Mouse (Mus musculus) myocyte (in vitro differentiated cells): ENCODE measurements around the gene Csn1s1. TPM values are rescaled to one million over a fixed set of nuclear protein-coding genes. Genes with fewer than 3 reads are reported as not detected.

Experiments used
- H3K27me3 ChIP-seq: one replicate; pipeline ENCODE4 v1.6.1; 2011; ENCODE audit not compliant: control insufficient read depth, insufficient read depth, insufficient read length
- H3K36me3 ChIP-seq: one replicate; pipeline ENCODE4 v1.6.1; 2011; ENCODE audit not compliant: control insufficient read depth, insufficient read depth
- H3K4me2 ChIP-seq: one replicate; pipeline ENCODE4 v1.6.1; 2011; ENCODE audit warnings: low read depth, control low read depth
- H3K4me3 ChIP-seq: one replicate; pipeline ENCODE4 v1.5.1; 2011; ENCODE audit warnings: mild to moderate bottlenecking, control low read depth, moderate library complexity
- H3K79me2 ChIP-seq: one replicate; pipeline ENCODE4 v1.6.1; 2011; ENCODE audit not compliant: control insufficient read depth, insufficient read depth
- H3ac ChIP-seq: one replicate; pipeline ENCODE4 v1.6.1; 2011; ENCODE audit not compliant: control insufficient read depth, insufficient read length
- CEBPB ChIP-seq: IDR thresholded peaks from 2 replicates; pipeline ENCODE4 v1.6.1; 2011; ENCODE audit warnings: mild to moderate bottlenecking, moderate library complexity; ENCODE audit not compliant: poor library complexity, insufficient read depth, severe bottlenecking
- E2F4 ChIP-seq: IDR thresholded peaks from one replicate; pipeline ENCODE4 v1.6.1; 2011; ENCODE audit warnings: mild to moderate bottlenecking, control low read depth, moderate library complexity; ENCODE audit not compliant: insufficient read depth
- MAX ChIP-seq: IDR thresholded peaks from one replicate; pipeline ENCODE4 v1.6.1; 2011; ENCODE audit warnings: low read depth, mild to moderate bottlenecking, control low read depth
- MYOD1 ChIP-seq, 3 experiments: IDR thresholded peaks; one replicate each; pipeline ENCODE4 v1.6.1; 2011; ENCODE audit warnings: control low read depth in 2 of 3, low read depth in 2 of 3, mild to moderate bottlenecking in 2 of 3, moderate library complexity in 1 of 3; ENCODE audit not compliant: insufficient read length in 2 of 3, control insufficient read depth in 1 of 3
- MYOG ChIP-seq, 3 experiments: IDR thresholded peaks; one replicate each; pipeline ENCODE4 v1.6.1; 2011; ENCODE audit warnings: control low read depth in 2 of 3, low read depth in 2 of 3, mild to moderate bottlenecking in 2 of 3; ENCODE audit not compliant: insufficient read length in 2 of 3, control insufficient read depth in 1 of 3, insufficient read depth in 1 of 3
- POLR2A ChIP-seq: IDR thresholded peaks from one replicate; pipeline ENCODE4 v1.6.1; 2011; ENCODE audit warnings: low read depth, mild to moderate bottlenecking, control low read depth, moderate library complexity; ENCODE audit not compliant: insufficient read length
- POLR2AphosphoS2 ChIP-seq: IDR thresholded peaks from one replicate; pipeline ENCODE4 v1.6.1; 2011; ENCODE audit warnings: low read depth, control low read depth; ENCODE audit not compliant: insufficient read length
- REST ChIP-seq: IDR thresholded peaks from one replicate; pipeline ENCODE4 v1.6.1; 2011; ENCODE audit warnings: mild to moderate bottlenecking, control low read depth, moderate library complexity; ENCODE audit not compliant: insufficient read depth, insufficient read length
- SRF ChIP-seq: IDR thresholded peaks from one replicate; pipeline ENCODE4 v1.6.1; 2011; ENCODE audit warnings: low read depth; ENCODE audit not compliant: control insufficient read depth, insufficient read length
- TCF12 ChIP-seq: IDR thresholded peaks from one replicate; pipeline ENCODE4 v1.6.1; 2011; ENCODE audit warnings: mild to moderate bottlenecking, control low read depth; ENCODE audit not compliant: poor library complexity, insufficient read depth, severe bottlenecking
- TCF3 ChIP-seq: IDR thresholded peaks from one replicate; pipeline ENCODE4 v1.6.1; 2011; ENCODE audit warnings: low read depth, control low read depth; ENCODE audit not compliant: insufficient read length
- USF1 ChIP-seq: IDR thresholded peaks from one replicate; pipeline ENCODE4 v1.6.1; 2011; ENCODE audit warnings: low read depth, mild to moderate bottlenecking, control low read depth, moderate library complexity
- polyA plus RNA-seq: library from polyadenylated mRNA; unstranded; fragments of >200 nt; fragmentation: generic; extraction: Trizol; gene quantifications from one replicate; pipeline ENCODE4 v1.2.1, GENCODE M21; 2012; ENCODE audit warnings: missing spikeins

The Csn1s1 gene
- polyA plus RNA-seq, result not detected

- no peak for TF ChIP-seq POLR2AphosphoS2
- TF ChIP-seq POLR2A, result no peak
- TF ChIP-seq USF1, result no peak
- TF ChIP-seq CEBPB, result no peak
- no peak for TF ChIP-seq REST
- TF ChIP-seq MAX, result no peak
- H3K4me2 ChIP-seq, result no peak within 1 kb of the TSS
- no peaks in the 10 kb centered on the region for H3K79me2 ChIP-seq
- no peaks in the 10 kb centered on the region for H3K27me3 ChIP-seq
- H3K4me3 ChIP-seq, result no peak within 1 kb of the TSS
- H3ac ChIP-seq, result no peak within 1 kb of the TSS
- no peaks in the 10 kb centered on the region for H3K36me3 ChIP-seq
These were observed at the start of gene Csn1s1 for GRCm38 (mm10) chr5:87665908-87666307. Csn1s1 (plus strand) TSS chr5:87666208.

GRCm38 (mm10) chr5:87622681-87623080 is 43.3 kb upstream of the Csn1s1 start:
- no peak overlapping the region for H3K4me3 ChIP-seq
- TF ChIP-seq CEBPB (peak; percentile 12; the same call in 1 of the 2 replicates), MYOD1 (IDR thresholded peaks at IDR 0.05; ENCODE audit: control insufficient read depth in 1 of 3, insufficient read length in 2 of 3, low read depth in 2 of 3) (no peak)
- no peak overlapping the region for H3K4me2 ChIP-seq
- no peaks in the 10 kb centered on the region for H3K36me3 ChIP-seq
- H3K27me3 ChIP-seq, result no peaks in the 10 kb centered on the region
- no peak overlapping the region for H3ac ChIP-seq
- H3K79me2 ChIP-seq, result no peaks in the 10 kb centered on the region

DNA sequence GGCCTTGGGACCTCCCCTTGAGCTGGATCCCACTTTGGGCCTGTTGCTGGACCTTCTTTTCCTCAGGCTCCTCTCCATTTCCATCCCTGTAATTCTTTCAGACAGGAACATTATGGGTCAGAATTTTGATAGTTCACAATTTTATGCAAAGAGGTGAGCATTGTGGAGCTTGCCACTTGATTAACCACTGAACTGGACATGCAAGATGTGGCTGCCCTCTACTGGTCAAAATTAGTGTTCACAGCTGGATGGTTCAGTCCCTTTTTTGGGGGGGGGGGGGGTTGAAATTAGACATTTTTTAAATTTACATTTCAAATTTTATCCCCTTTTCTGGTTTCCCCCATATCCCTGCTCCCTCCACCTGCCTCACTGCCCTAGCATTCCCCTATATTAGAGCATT is 23.2 kb upstream of the Csn1s1 start:
- no peaks in the 10 kb centered on the region for H3K36me3 ChIP-seq
- no peaks in the 10 kb centered on the region for H3K79me2 ChIP-seq
- no peak overlapping the region for H3K4me3 ChIP-seq
- no peak overlapping the region for H3K4me2 ChIP-seq
- H3ac ChIP-seq, result no peak overlapping the region
- TF ChIP-seq CEBPB, result no peak
- TF ChIP-seq TCF12, result no peak
- no peak for TF ChIP-seq MYOD1 (IDR thresholded peaks at IDR 0.05; ENCODE audit: control insufficient read depth in 1 of 3, insufficient read length in 2 of 3, low read depth in 2 of 3)
- TF ChIP-seq POLR2A, result no peak
- no peak for TF ChIP-seq REST
- no peak for TF ChIP-seq SRF
- no peaks in the 10 kb centered on the region for H3K27me3 ChIP-seq

- Histone ChIP-seq H3K36me3 (no peaks in the 10 kb centered on the region), H3K4me2 (no peak within 1 kb of the TSS), H3ac (no peak within 1 kb of the TSS), H3K79me2 (no peaks in the 10 kb centered on the region), H3K4me3 (no peak within 1 kb of the TSS), H3K27me3 (no peaks in the 10 kb centered on the region)
- TF ChIP-seq MYOG (IDR thresholded peaks at IDR 0.05; ENCODE audit: control insufficient read depth in 1 of 3, insufficient read depth in 1 of 3, insufficient read length in 2 of 3, low read depth in 2 of 3) (no peak), MYOD1 (IDR thresholded peaks at IDR 0.05; ENCODE audit: control insufficient read depth in 1 of 3, insufficient read length in 2 of 3, low read depth in 2 of 3) (no peak), POLR2A (no peak), POLR2AphosphoS2 (no peak), TCF12 (no peak), SRF (no peak), USF1 (no peak), TCF3 (no peak), E2F4 (no peak), MAX (no peak)
These were observed 33.5 kb downstream of the Csn1s1 start, which contains the start of gene Csn2 for GRCm38 (mm10) chr5:87699530-87699929. Csn2 (minus strand) TSS chr5:87699630.

DNA sequence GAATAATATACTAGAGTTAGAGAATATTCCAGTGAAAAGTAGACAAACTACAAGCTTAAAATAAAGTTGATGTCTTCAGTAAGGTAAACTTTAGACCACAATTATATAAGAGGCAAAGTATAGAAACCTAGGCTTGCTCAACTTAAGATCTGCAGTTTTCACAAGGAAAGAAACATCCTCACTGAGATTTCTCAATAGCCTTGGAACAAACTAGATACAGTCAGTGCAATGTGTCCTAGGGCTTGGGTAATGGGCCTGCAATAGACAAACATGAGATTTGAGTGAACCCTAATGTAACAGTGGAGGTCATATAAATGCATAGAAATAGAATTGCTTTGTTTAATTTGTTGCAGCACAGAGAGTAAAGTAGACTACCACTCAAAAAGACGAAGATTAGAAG is 39.9 kb downstream of the Csn1s1 start:
- TF ChIP-seq POLR2A, result no peak
- TF ChIP-seq REST, result no peak
- no peak for TF ChIP-seq CEBPB
- no peak for TF ChIP-seq MYOD1 (IDR thresholded peaks at IDR 0.05; ENCODE audit: control insufficient read depth in 1 of 3, insufficient read length in 2 of 3, low read depth in 2 of 3)
- TF ChIP-seq TCF12, result no peak
- no peak for TF ChIP-seq SRF
- no peak overlapping the region for H3K4me3 ChIP-seq
- H3K4me2 ChIP-seq, result no peak overlapping the region
- no peaks in the 10 kb centered on the region for H3K27me3 ChIP-seq
- H3ac ChIP-seq, result no peak overlapping the region
- no peaks in the 10 kb centered on the region for H3K79me2 ChIP-seq
- H3K36me3 ChIP-seq, result no peaks in the 10 kb centered on the region

Other genes with a start within 250 kb of the Csn1s1 start
- gene Ugt2b38, start 242.0 kb upstream of the Csn1s1 start, polyA plus RNA-seq, result not detected
- not detected for gene Ugt2a2, start 183.9 kb upstream of the Csn1s1 start, polyA plus RNA-seq
- gene Gm43638, start 179.4 kb upstream of the Csn1s1 start, polyA plus RNA-seq, result not detected
- not detected for gene Ugt2a1, start 175.3 kb upstream of the Csn1s1 start, polyA plus RNA-seq
- gene Sult1b1, start 128.0 kb upstream of the Csn1s1 start, polyA plus RNA-seq, result not detected
- not detected for gene Sult1d1, start 97.2 kb upstream of the Csn1s1 start, polyA plus RNA-seq
- gene Sult1e1, start 74.6 kb upstream of the Csn1s1 start, polyA plus RNA-seq, result not detected
- not detected for gene Csn2, start 33.4 kb downstream of the Csn1s1 start, polyA plus RNA-seq
- gene Csn1s2a, start 108.4 kb downstream of the Csn1s1 start, polyA plus RNA-seq, result not detected
- gene Csn1s2b, start 141.9 kb downstream of the Csn1s1 start, polyA plus RNA-seq, result not detected
- not detected for gene Prr27, start 159.5 kb downstream of the Csn1s1 start, polyA plus RNA-seq
- not detected for gene Odam, start 218.8 kb downstream of the Csn1s1 start, polyA plus RNA-seq